Mouse (Mus musculus): Measurements from ENCODE around the gene Zyg11b.

- TF ChIP-seq CTCF (IDR thresholded peaks at IDR 0.05; ENCODE audit: insufficient read depth, low read depth, low read length) = no peak
- TF ChIP-seq POLR2A (IDR thresholded peaks at IDR 0.05; ENCODE audit: insufficient read depth, low read depth, low read length) = no peak
Observed at GRCm38 (mm10) chr4:108329840-108330239, 28.9 kb upstream of the Zyg11b start.
